Mouse (Mus musculus) heart, embryonic 13.5 days (tissue): ENCODE measurements at regions not wholly inside any gene's neighbourhood (a gene's known extent, or its start where the extent isn't known, plus 50 kb on each side); places are given as distances from the start of the nearest gene placed in this dataset.

Experiments
- ATAC-seq: fragments of 200-750 bp; cut with Nextera tagmentation; 2 replicates; pipeline ENCODE4 v1.8.0; 2017; ENCODE audit warnings: moderate TSS enrichment; ENCODE audit not compliant: insufficient number of reproducible peaks, low FRiP score, low TSS enrichment; ENCODE audit errors: extremely low read depth
- H3K27ac ChIP-seq: fragments of 300-500 bp; sonication (generic); replicated peaks from 2 replicates; pipeline ENCODE4 v1.5.1; 2015; ENCODE audit warnings: moderate library complexity, mild to moderate bottlenecking, inconsistent platforms
- H3K27me3 ChIP-seq: fragments of 300-500 bp; sonication (generic); replicated peaks from 2 replicates; pipeline ENCODE4 v1.6.1; 2015; ENCODE audit warnings: mild to moderate bottlenecking, inconsistent platforms
- H3K36me3 ChIP-seq: fragments of 300-500 bp; sonication (generic); 2 replicates; pipeline ENCODE4 v1.6.1; 2015; ENCODE audit warnings: mild to moderate bottlenecking, inconsistent platforms
- H3K4me1 ChIP-seq: fragments of 300-500 bp; sonication (generic); 2 replicates; pipeline ENCODE4 v1.6.1; 2015; ENCODE audit warnings: inconsistent platforms
- H3K4me2 ChIP-seq: fragments of 300-500 bp; sonication (generic); 2 replicates; pipeline ENCODE4 v1.6.1; 2015; ENCODE audit warnings: inconsistent platforms, mild to moderate bottlenecking, moderate library complexity
- H3K4me3 ChIP-seq: fragments of 300-500 bp; sonication (generic); 2 replicates; pipeline ENCODE4 v1.5.1; 2015; ENCODE audit warnings: moderate library complexity, mild to moderate bottlenecking, inconsistent platforms
- H3K9ac ChIP-seq: fragments of 300-500 bp; sonication (generic); 2 replicates; pipeline ENCODE4 v1.6.1; 2015; ENCODE audit warnings: inconsistent platforms, mild to moderate bottlenecking, moderate library complexity
- H3K9me3 ChIP-seq: fragments of 300-500 bp; sonication (generic); 2 replicates; pipeline ENCODE4 v1.6.1; 2016; ENCODE audit warnings: inconsistent platforms
- WGBS: fragments of 180-500 bp; shearing (Covaris S2); methylation state at CpG from one replicate; pipeline ENCODE4 v1.1.7; 2015; ENCODE audit warnings: mixed read lengths; 5-methylcytosine and 5-hydroxymethylcytosine counted together

DNA sequence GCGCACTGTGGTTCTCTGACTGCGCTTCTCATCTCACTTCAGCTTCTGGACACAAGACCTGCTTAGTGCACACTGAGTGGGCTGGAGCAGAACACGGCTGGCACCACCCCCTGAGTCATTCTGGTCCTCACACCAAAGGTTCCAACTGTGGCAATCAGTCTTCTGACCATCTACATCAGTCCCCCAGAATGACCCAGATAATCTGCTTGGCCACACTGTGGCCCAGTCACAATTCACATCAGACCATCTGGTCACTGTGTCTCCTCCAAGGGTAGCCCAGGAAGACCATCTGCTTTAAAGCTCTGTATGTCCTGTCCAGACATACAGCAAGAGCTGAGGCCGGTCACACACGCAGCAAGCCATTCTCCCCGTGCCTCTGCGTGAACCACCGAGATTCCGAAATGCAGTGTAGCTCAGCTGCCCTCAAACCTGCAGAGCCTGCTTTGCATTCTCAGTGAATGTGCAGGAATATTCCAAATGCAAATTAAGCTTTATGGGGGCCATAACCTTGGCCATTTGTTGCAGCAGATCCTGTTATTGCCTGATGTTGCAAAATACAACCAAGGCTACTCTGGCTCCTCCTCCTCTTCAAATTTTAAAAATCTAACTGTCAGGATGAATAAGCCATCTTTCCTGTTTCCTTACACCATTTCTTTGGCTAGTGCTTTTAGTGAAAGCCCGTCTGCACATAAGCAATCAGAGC lies 135.1 kb upstream of the Azi2 start:
- no peak overlapping the region for H3K4me3 ChIP-seq
- H3K27ac ChIP-seq = no peak overlapping the region
- no peak for ATAC-seq
- no peak overlapping the region for H3K4me2 ChIP-seq
- no peak overlapping the region for H3K9ac ChIP-seq
- peaks cover 6% of the 10 kb centered on the region for H3K9me3 ChIP-seq
- 79% methylated on average over 10 of the region's 10 CpGs for WGBS
- H3K27me3 ChIP-seq = 0 out of 2 replicates have a peak, but pooled peaks cover 2% of the 10 kb centered on the region
- no peaks in the 10 kb centered on the region for H3K36me3 ChIP-seq
- peaks cover 6% of the 10 kb centered on the region for H3K4me1 ChIP-seq

DNA sequence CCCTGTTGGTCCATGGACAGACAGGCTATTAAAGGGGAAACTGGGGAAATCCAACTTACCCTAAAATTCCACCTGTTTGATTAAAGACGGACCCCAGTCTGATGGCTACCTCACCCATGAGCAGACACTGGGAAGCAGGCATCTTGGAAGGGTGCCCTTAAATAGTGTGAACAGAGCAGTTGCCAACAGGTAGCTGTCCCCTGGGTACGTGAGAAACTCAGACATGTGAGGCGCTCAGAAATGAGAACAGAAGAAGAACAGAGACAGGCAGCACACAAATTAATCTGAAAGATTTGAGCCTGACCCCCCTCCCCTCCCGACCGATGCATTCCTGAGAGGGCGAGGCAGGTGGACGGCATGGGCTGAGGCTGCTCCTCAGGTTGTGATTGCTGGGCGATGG lies 135.7 kb upstream of the Azi2 start:
- Histone ChIP-seq H3K9ac (no peak overlapping the region), H3K9me3 (peaks cover under 1% of the 10 kb centered on the region; the same call in 1 of the 2 replicates), H3K4me3 (no peak overlapping the region), H3K27ac (no peak overlapping the region), H3K27me3 (0 out of 2 replicates have a peak, but pooled peaks cover 2% of the 10 kb centered on the region), H3K4me1 (peaks cover 9% of the 10 kb centered on the region), H3K4me2 (no peak overlapping the region), H3K36me3 (no peaks in the 10 kb centered on the region)
- ATAC-seq = no peak
- 74% methylated on average over 8 of the region's 8 CpGs for WGBS

DNA sequence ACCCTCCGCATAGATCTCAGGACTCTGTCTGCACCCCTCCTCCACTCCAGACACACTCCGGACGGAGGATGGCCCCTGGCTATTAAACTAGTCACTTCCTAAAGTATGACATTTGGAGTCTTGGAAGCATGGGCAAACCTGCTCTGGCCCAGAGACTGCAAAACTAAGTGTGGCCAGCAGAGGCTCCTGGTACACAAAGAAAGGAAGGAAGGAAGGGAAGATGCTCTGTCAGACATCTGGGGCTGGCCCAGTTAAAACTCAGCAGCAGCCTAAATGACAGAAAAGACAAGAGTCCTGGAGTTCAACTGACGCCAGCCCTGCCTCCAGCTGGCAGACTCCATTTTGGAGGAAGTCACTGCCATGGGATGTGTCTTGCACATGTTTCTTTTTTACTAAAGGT lies 137.3 kb upstream of the Azi2 start:
- H3K4me1 ChIP-seq = peaks cover 9% of the 10 kb centered on the region
- no peak overlapping the region for H3K4me2 ChIP-seq
- 43% methylated on average over 4 of the region's 4 CpGs for WGBS
- no peak overlapping the region for H3K9ac ChIP-seq
- no peaks in the 10 kb centered on the region for H3K36me3 ChIP-seq
- no peaks in the 10 kb centered on the region for H3K9me3 ChIP-seq
- H3K4me3 ChIP-seq = no peak overlapping the region
- H3K27me3 ChIP-seq = 0 out of 2 replicates have a peak, but pooled peaks cover 2% of the 10 kb centered on the region
- H3K27ac ChIP-seq = no peak overlapping the region
- no peak for ATAC-seq

DNA sequence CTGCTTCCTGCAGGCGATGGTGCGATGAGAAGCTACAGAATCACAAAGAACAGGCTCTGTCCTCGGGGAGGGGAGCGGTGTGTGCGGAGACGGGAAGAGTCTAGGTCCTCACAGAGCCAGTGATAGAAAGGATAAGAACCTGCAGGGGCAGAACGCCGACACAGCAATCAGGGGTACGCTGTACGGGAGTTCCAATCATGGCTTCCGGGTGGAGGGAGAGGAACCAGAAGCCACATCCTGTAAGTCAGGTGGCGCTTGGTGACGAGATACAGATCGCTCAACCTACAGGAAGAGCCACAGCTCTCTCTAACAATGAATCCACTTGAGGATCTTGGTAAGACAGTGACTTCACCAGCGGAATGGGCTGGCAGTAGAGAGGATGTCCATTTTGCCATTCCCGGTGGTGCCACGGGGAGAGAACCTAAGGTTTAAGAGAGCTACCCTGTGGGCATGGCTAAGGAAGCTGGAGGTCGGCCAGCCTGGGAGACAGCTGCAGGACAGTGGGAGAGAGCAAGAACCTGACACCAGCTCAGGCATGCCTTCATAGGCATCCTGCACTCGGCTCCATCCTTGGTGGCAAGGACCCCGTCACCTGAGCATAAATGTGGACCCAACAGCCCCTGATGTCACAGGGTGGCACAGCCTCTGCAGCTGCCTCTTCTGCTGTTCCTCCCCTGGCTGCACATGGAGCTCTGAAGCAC lies 137.9 kb upstream of the Azi2 start:
- no peak for ATAC-seq
- Histone ChIP-seq H3K4me1 (peaks cover 9% of the 10 kb centered on the region), H3K27ac (no peak overlapping the region), H3K9me3 (no peaks in the 10 kb centered on the region), H3K4me3 (no peak overlapping the region), H3K27me3 (0 out of 2 replicates have a peak, but pooled peaks cover 2% of the 10 kb centered on the region), H3K36me3 (no peaks in the 10 kb centered on the region), H3K9ac (no peak overlapping the region), H3K4me2 (peak overlapping the region; percentile 31; the same call in 1 of the 2 replicates)
- WGBS = 62% methylated on average over 20 of the region's 20 CpGs

DNA sequence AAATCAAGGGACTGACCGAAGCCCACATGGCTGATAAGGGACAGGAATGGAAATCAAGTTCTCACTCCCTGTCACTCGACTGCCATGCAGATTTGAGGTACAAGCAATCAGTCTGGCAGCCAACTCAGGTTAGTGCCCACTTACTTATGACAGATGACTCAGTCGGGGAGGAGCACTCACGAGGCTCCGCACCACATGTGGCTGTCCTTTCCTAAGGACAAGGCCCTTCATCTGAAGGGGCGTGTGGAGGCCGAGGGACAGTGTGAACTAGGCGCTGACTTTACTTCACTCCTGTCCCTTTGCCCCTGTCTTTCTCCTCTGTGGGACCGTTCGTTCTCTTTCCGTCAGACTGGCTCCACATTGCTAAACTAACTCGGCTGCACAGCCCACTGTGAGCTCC lies 139.7 kb upstream of the Azi2 start:
- WGBS = 57% methylated on average over 12 of the region's 12 CpGs
- H3K4me2 ChIP-seq = no peak overlapping the region

DNA sequence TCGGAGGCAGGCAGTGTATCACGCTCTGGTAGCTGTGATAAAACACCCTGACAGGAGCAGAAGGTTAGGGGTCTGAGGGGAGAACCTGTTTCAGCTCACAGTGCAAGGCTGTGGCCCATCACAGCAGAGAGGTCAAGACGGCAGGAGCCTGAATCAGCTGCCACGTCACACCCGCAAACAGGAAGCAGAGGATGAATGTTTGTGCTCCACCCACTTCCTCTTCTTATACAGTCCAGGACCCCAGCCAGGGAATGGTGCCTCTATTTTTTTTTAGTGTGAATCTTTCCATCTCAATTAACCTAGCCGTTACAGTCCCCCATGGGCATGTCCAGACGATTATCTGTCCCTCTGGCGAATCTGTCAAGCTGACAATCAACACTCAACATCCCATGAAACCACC lies 143.8 kb upstream of the Azi2 start:
- Histone ChIP-seq H3K36me3 (no peaks in the 10 kb centered on the region), H3K9me3 (0 out of 2 replicates have a peak, but pooled peaks cover 3% of the 10 kb centered on the region), H3K4me1 (peaks cover 9% of the 10 kb centered on the region), H3K27me3 (no peaks in the 10 kb centered on the region), H3K9ac (no peak overlapping the region), H3K4me2 (no peak overlapping the region), H3K27ac (no peak overlapping the region), H3K4me3 (no peak overlapping the region)
- ATAC-seq = no peak
- 54% methylated on average over 8 of the region's 8 CpGs for WGBS

More for the DNA sequence above, 139.7 kb upstream of the Azi2 start:
- Histone ChIP-seq H3K4me1 (peaks cover 9% of the 10 kb centered on the region), H3K36me3 (no peaks in the 10 kb centered on the region), H3K9me3 (0 out of 2 replicates have a peak, but pooled peaks cover 3% of the 10 kb centered on the region), H3K4me3 (no peak overlapping the region), H3K27me3 (0 out of 2 replicates have a peak, but pooled peaks cover 2% of the 10 kb centered on the region), H3K9ac (no peak overlapping the region), H3K27ac (no peak overlapping the region)
- no peak for ATAC-seq

DNA sequence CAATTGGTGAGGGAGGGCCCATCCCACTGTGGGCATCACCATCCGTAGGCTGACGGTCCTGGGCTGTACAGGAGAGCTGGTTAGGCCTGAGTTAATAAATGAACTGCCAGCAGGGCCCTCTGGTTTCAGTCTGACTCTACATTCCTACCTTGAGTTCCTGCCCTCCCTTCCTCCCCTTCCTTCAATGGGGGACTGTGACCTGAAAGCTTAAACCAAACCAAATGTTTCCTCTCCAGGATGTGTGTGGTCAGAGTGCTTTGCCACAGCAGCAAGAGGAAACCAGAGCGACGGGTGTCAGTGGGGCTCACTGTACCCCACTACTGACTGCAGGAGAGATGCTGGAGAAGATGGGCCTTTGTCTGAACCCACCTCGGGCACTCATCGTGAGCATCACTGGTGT lies 147.7 kb upstream of the Azi2 start:
- Histone ChIP-seq H3K9me3 (0 out of 2 replicates have a peak, but pooled peaks cover 3% of the 10 kb centered on the region), H3K9ac (no peak overlapping the region), H3K4me2 (no peak overlapping the region), H3K27me3 (no peaks in the 10 kb centered on the region), H3K36me3 (no peaks in the 10 kb centered on the region), H3K27ac (no peak overlapping the region), H3K4me1 (no peaks in the 10 kb centered on the region), H3K4me3 (no peak overlapping the region)
- 79% methylated on average over 6 of the region's 6 CpGs for WGBS
- ATAC-seq = no peak

DNA sequence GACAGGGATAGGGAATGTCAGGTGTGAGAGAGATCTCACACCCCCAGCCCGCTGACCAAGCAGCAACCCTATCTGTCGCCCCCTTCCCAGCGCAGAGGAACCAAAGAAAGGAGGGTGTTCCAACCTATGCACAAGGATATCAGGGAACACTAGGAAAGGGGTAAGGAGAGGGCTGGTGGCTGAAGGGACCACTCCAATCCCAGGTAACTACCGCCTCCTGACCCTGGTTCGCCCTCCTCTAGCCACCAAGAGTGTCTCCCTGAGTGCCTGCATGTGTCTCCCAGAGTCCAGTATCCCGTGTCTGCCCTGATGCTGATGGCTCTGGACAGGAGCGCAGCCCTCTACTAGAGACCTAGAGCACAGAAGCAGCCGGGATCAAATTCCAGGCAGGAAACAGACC lies 167.1 kb upstream of the Azi2 start:
- no peak for ATAC-seq
- Histone ChIP-seq H3K4me2 (peak overlapping the region; percentile 97), H3K4me1 (peaks cover 16% of the 10 kb centered on the region), H3K27ac (no peak overlapping the region), H3K36me3 (no peaks in the 10 kb centered on the region), H3K27me3 (peaks cover 64% of the 10 kb centered on the region), H3K9me3 (no peaks in the 10 kb centered on the region), H3K4me3 (peak overlapping the region; percentile 63), H3K9ac (peak overlapping the region; percentile 62; the same call in 1 of the 2 replicates)
- 23% methylated on average over 8 of the region's 8 CpGs for WGBS

DNA sequence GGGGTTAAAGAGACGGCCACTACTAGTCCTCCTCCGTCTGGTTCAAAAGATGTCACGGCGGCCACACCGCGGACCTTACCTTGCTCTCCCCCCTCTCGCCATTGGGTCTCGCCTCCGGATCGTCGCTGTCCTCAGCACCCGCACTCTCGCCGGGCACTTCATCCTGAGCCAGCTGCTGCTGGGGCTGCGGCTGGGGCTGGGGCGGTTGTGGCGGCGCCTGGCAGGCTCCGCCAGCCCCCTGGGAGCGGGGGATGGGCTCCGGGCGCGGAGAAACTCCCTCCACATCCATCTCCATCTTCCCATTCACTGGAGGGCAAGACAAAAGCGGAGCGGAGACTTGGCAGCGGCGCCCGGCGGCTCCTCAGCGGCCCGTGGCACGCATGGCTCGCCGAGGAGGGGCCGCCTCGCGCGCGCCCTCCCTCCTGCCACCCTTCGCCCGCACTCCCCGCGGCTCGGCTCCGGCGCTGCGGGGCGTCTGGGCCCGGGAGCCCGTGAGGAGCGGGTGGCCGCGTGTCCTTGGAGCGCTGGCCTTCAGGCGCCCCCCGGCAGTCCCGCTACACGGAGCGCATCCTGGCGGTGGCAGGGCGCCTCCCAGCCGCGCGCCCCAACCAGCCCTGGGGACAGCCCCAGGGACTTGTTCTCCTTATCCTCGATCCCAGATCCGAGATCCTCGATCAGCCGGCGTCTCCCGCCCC lies 167.8 kb upstream of the Azi2 start:
- peak overlapping the region; percentile 97 for H3K4me2 ChIP-seq
- no peaks in the 10 kb centered on the region for H3K9me3 ChIP-seq
- H3K4me3 ChIP-seq = peak overlapping the region; percentile 63
- H3K9ac ChIP-seq = peak overlapping the region; percentile 62
- 2% methylated on average over 55 of the region's 70 CpGs for WGBS
- no peak for ATAC-seq
- H3K27me3 ChIP-seq = peaks cover 64% of the 10 kb centered on the region
- peaks cover 16% of the 10 kb centered on the region for H3K4me1 ChIP-seq
- no peak overlapping the region for H3K27ac ChIP-seq
- no peaks in the 10 kb centered on the region for H3K36me3 ChIP-seq

DNA sequence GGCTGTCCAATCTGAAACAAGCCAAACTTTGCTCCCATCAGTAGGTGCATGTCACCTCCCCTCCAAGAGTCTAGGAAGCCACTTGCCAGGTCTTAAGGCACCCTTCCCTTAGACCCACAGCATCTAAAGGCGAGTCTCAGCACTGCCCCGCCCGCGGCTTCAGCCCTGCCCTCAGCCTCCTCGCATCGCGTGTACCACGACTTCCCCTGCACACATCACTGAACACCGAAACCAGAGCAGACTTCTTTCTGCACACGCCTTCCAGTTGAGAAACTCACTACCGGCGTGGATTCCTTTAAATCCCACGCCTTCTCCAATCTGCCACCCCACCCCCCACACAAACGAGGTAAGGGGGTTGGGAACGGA lies 168.3 kb upstream of the Azi2 start:
- H3K4me1 ChIP-seq = peaks cover 16% of the 10 kb centered on the region
- H3K9ac ChIP-seq = peak overlapping the region; percentile 62; the same call in 1 of the 2 replicates
- no peak overlapping the region for H3K27ac ChIP-seq
- peak overlapping the region; percentile 63 for H3K4me3 ChIP-seq
- H3K9me3 ChIP-seq = no peaks in the 10 kb centered on the region
- H3K4me2 ChIP-seq = peak overlapping the region; percentile 97
- no peaks in the 10 kb centered on the region for H3K36me3 ChIP-seq
- peaks cover 64% of the 10 kb centered on the region for H3K27me3 ChIP-seq
- under 1% methylated on average over 15 of the region's 15 CpGs for WGBS
- no peak for ATAC-seq

DNA sequence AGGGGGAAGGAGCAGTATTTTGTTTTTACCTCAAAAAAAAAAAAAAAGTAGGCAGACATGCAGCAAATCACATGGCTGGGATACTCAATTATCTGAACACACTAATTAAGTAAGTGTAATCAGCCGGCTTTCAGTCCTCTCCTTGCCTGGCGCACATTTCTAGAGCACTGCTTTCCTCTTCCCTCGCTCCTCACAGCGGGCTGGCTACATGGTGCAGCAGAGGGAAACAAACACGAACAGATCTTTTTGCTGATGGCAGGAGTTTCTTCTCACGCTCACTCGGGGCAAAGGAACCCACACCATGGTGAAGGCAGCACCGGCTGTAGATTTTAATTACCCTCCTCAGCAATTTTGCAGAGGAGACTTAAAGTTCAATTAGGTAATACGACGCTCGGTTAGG lies 169.7 kb upstream of the Azi2 start:
- Histone ChIP-seq H3K4me2 (no peak overlapping the region), H3K4me1 (peaks cover 16% of the 10 kb centered on the region), H3K27ac (no peak overlapping the region), H3K4me3 (no peak overlapping the region), H3K9me3 (0 out of 2 replicates have a peak, but pooled peaks cover 5% of the 10 kb centered on the region), H3K27me3 (peaks cover 63% of the 10 kb centered on the region), H3K36me3 (no peaks in the 10 kb centered on the region), H3K9ac (no peak overlapping the region)
- no peak for ATAC-seq
- WGBS = 65% methylated on average over 11 of the region's 11 CpGs
